In the genomic region with DNA sequence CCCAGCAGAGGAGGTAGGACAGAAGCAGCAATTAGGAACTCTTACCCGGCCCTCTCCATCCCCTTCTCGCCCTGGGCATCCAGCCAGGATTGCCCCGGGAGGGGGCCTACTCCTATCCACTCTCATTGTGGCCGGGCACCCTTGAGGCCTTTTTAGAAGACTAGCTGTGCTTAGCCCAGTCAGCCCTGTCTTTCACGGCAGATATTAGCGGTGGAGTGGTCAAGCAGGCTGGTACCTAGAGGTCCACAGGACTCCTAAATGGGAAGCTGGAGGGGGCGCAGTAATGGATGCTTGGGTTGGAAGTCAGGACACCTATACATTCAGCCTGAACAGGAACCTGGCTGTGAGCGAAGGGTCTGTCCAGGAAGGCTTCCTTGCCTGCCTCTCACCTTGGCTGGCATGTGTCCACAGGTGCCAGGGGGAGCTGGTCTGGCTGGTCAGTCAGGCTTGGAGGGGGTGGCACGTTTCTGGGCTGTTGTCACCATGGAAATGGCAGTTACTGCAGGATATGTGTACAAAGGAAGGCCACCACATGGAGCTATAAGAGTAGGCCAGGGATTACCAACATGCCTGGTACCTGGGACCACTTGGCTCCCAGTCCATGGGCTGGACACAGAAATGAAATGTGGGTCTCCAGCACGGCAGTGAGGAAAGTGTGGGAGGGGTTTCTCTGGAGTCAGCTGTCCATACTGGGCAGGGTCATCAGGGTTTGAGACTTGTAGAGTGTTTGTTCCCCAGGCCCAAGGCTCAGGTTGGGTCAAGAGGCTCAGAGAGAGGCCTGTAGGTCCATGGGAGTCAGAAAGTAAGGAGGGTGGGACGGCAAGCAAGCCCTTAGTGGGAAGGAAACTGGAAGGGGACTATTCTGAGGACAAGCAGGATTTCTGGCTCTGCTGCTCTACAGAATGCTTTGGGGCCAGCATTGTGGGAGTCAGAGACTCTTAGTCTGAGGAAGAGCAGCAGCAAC, we compare ENCODE assay signal across 9 mouse cellular contexts. TPM values are rescaled to one million over a fixed set of nuclear protein-coding genes. Genes with fewer than 3 reads are reported as not detected.
DNase-seq lines count a peak whose midpoint lies in the region; ATAC-seq and TF ChIP-seq lines count a peak whose summit lies in the region.
"Had no signal": no experiment of that assay in that cellular context is flagged by ENCODE, and none has a peak within 500 bp of the region (broad histone marks: within the 10 kb centered on the region; RNA-seq: fewer than 3 reads in every experiment).

No protein-coding gene starts in this region.

- peak overlapping the region; percentile 84 for H3K4me3 ChIP-seq in left cerebral cortex, adult 2 months
- H3K4me3 ChIP-seq in heart, embryonic 11.5 days (ENCODE audit: low read depth, low read length), result peak overlapping the region; percentile 87
- H3K4me3 ChIP-seq in kidney, postnatal 0 days (replicated peaks; ENCODE audit: low read depth, low read length), result peak overlapping the region; percentile 50; the same call in 1 of the 2 replicates
- peak overlapping the region; percentile 75 for H3K4me3 ChIP-seq in midbrain, embryonic 10.5 days

- peak overlapping the region; percentile 93 for H3K27ac ChIP-seq in left cerebral cortex, adult 2 months
- H3K27ac ChIP-seq in heart, embryonic 11.5 days (ENCODE audit: low read depth, low read length), result peak overlapping the region; percentile 97
- peak overlapping the region; percentile 90 for H3K27ac ChIP-seq in kidney, postnatal 0 days
- H3K27ac ChIP-seq in midbrain, embryonic 10.5 days (replicated peaks), result peak overlapping the region; percentile 95

- TF ChIP-seq CTCF in left cerebral cortex, adult 2 months (IDR thresholded peaks at IDR 0.05), result no peak
- peak; percentile 10; the same call in 1 of the 2 replicates for TF ChIP-seq CTCF in kidney, postnatal 0 days (IDR thresholded peaks at IDR 0.05; ENCODE audit: low read depth)

- H3K4me1 ChIP-seq in heart, embryonic 11.5 days (ENCODE audit: control insufficient read depth, insufficient read depth, low read length), result peaks cover 68% of the 10 kb centered on the region
- peaks cover 39% of the 10 kb centered on the region for H3K4me1 ChIP-seq in kidney, postnatal 0 days (replicated peaks; ENCODE audit: insufficient read depth, low read length)
- peaks cover 68% of the 10 kb centered on the region for H3K4me1 ChIP-seq in midbrain, embryonic 10.5 days

- H3K4me2 ChIP-seq in heart, embryonic 11.5 days, result peak overlapping the region; percentile 94
- peak overlapping the region; percentile 79 for H3K4me2 ChIP-seq in kidney, postnatal 0 days (ENCODE audit: low read length)

- WGBS in heart, embryonic 11.5 days (ENCODE audit: insufficient replicate concordance), result 42% methylated on average over 11 of the region's 11 CpGs
- WGBS in kidney, postnatal 0 days, result 44% methylated on average over 11 of the region's 11 CpGs
- WGBS in midbrain, embryonic 10.5 days, result 42% methylated on average over 11 of the region's 11 CpGs

- peaks cover 21% of the 10 kb centered on the region for H3K36me3 ChIP-seq in heart, embryonic 11.5 days (ENCODE audit: control insufficient read depth, insufficient read depth, low read length)
- peaks cover 34% of the 10 kb centered on the region for H3K36me3 ChIP-seq in kidney, postnatal 0 days (ENCODE audit: insufficient read depth, low read length)
- H3K36me3 ChIP-seq in midbrain, embryonic 10.5 days, result peaks cover 62% of the 10 kb centered on the region

- ATAC-seq in heart, embryonic 11.5 days (replicated peaks; ENCODE audit: insufficient number of reproducible peaks, low FRiP score, low TSS enrichment), result no peak
- ATAC-seq in kidney, postnatal 0 days (replicated peaks; ENCODE audit: low FRiP score, low read depth), result peak; percentile 5; the same call in 1 of the 2 replicates

- no peak for DNase-seq in left cerebral cortex, adult 2 months (ENCODE audit: extremely low spot score in 1 of 2, low spot score in 2 of 2)
- DNase-seq in left cerebral cortex, adult 18-20 months (ENCODE audit: low spot score in 2 of 2), result no peak
- no peak for DNase-seq in kidney, postnatal 0 days (ENCODE audit: low spot score)
- DNase-seq in midbrain, embryonic 10.5 days (ENCODE audit: low spot score), result peak; percentile 32
- DNase-seq in frontal cortex, postnatal 25 days (ENCODE audit: low spot score in 2 of 2), result no peak
- no peak for DNase-seq in adrenal gland, adult 18-20 months (ENCODE audit: low spot score in 2 of 2)
- no peak for DNase-seq in adrenal gland, postnatal 4 days (ENCODE audit: low spot score in 2 of 2)

- no peaks in the 10 kb centered on the region for H3K9me3 ChIP-seq in heart, embryonic 11.5 days (replicated peaks; ENCODE audit: control insufficient read depth, low read length)
- no peaks in the 10 kb centered on the region for H3K9me3 ChIP-seq in kidney, postnatal 0 days (replicated peaks; ENCODE audit: low read length)
- H3K9me3 ChIP-seq in midbrain, embryonic 10.5 days (replicated peaks), result no peaks in the 10 kb centered on the region

- H3K9ac ChIP-seq in heart, embryonic 11.5 days (ENCODE audit: low read depth, low read length), result peak overlapping the region; percentile 99; the same call in 1 of the 2 replicates
- no peak overlapping the region for H3K9ac ChIP-seq in kidney, postnatal 0 days (ENCODE audit: low read depth, low read length)

- H3K27me3 ChIP-seq in heart, embryonic 11.5 days (ENCODE audit: control insufficient read depth, insufficient read depth, low read length), result no peaks in the 10 kb centered on the region
- no peaks in the 10 kb centered on the region for H3K27me3 ChIP-seq in kidney, postnatal 0 days (ENCODE audit: insufficient read depth, low read length)
- H3K27me3 ChIP-seq in midbrain, embryonic 10.5 days (ENCODE audit: low read depth, poor library complexity, severe bottlenecking), result peaks cover 24% of the 10 kb centered on the region

- intact Hi-C loops in left cerebral cortex, adult 2 months (cut with DNase I), result no loop called here

RNA-seq across cellular contexts. Expression of gene Crip2, which starts 0.9 kb away (rescaled TPM):
- total RNA-seq in left cerebral cortex, adult 2 months (2021), result 100 to 1,000 TPM; 143 to 148 TPM
- 100 to 1,000 TPM; 142 to 162 TPM for total RNA-seq in left cerebral cortex, adult 18-20 months (2021)
- 1,118 and 1,169 TPM in 2 replicates for polyA plus RNA-seq in heart, embryonic 11.5 days (2014; fragmentation: Nextera tagmentation; extraction: Ambion mirVana)
- polyA plus RNA-seq in kidney, postnatal 0 days (2015; fragmentation: Nextera tagmentation; extraction: Ambion mirVana), result 227 and 239 TPM in 2 replicates
- polyA plus RNA-seq in midbrain, embryonic 10.5 days (2016; fragmentation: Nextera tagmentation; extraction: Ambion mirVana), result 278 and 293 TPM in 2 replicates
- 10 to 100 TPM; 48.1 to 55.6 TPM for total RNA-seq in adrenal gland, adult 18-20 months (2021)
- 100 to 1,000 TPM; 109 to 110 TPM for total RNA-seq in adrenal gland, postnatal 4 days (2021)

RNA-seq across cellular contexts. Expression of gene Crip1, which starts 6.9 kb away (rescaled TPM):
- total RNA-seq in left cerebral cortex, adult 2 months (2021), result 10 to 100 TPM; 14.4 to 15.0 TPM
- 10 to 100 TPM; 14.3 to 15.9 TPM for total RNA-seq in left cerebral cortex, adult 18-20 months (2021)
- polyA plus RNA-seq in heart, embryonic 11.5 days (2014; fragmentation: Nextera tagmentation; extraction: Ambion mirVana), result 525 and 533 TPM in 2 replicates
- polyA plus RNA-seq in kidney, postnatal 0 days (2015; fragmentation: Nextera tagmentation; extraction: Ambion mirVana), result 350 and 357 TPM in 2 replicates
- 80.0 and 96.6 TPM in 2 replicates for polyA plus RNA-seq in midbrain, embryonic 10.5 days (2016; fragmentation: Nextera tagmentation; extraction: Ambion mirVana)
- total RNA-seq in adrenal gland, adult 18-20 months (2021), result 100 to 1,000 TPM in 1 of 2 experiments, 10 to 100 TPM in 1; 52.9 to 106 TPM
- 100 to 1,000 TPM; 129 to 134 TPM for total RNA-seq in adrenal gland, postnatal 4 days (2021)

RNA-seq across cellular contexts. Expression of gene Tedc1, which starts 17.0 kb away (rescaled TPM):
- 1 to 10 TPM; 1.7 to 2.2 TPM for total RNA-seq in left cerebral cortex, adult 2 months (2021)
- total RNA-seq in left cerebral cortex, adult 18-20 months (2021), result 1 to 10 TPM in 1 of 2 experiments, under 1 TPM in 1; 1.00 to 1.4 TPM
- 15.8 and 16.6 TPM in 2 replicates for polyA plus RNA-seq in heart, embryonic 11.5 days (2014; fragmentation: Nextera tagmentation; extraction: Ambion mirVana)
- 14.8 and 16.7 TPM in 2 replicates for polyA plus RNA-seq in kidney, postnatal 0 days (2015; fragmentation: Nextera tagmentation; extraction: Ambion mirVana)
- polyA plus RNA-seq in midbrain, embryonic 10.5 days (2016; fragmentation: Nextera tagmentation; extraction: Ambion mirVana), result 58.0 and 61.3 TPM in 2 replicates
- under 1 TPM; 0.83 to 0.93 TPM for total RNA-seq in adrenal gland, adult 18-20 months (2021)
- total RNA-seq in adrenal gland, postnatal 4 days (2021), result 10 to 100 TPM in 1 of 2 experiments, 1 to 10 TPM in 1; 7.1 to 10.3 TPM

RNA-seq across cellular contexts. Expression of gene Mta1, which starts 41.1 kb away (rescaled TPM):
- 10 to 100 TPM; 72.9 to 76.5 TPM for total RNA-seq in left cerebral cortex, adult 2 months (2021)
- 10 to 100 TPM; 71.5 to 71.9 TPM for total RNA-seq in left cerebral cortex, adult 18-20 months (2021)
- 12.3 and 14.7 TPM in 2 replicates for polyA plus RNA-seq in heart, embryonic 11.5 days (2014; fragmentation: Nextera tagmentation; extraction: Ambion mirVana)
- polyA plus RNA-seq in kidney, postnatal 0 days (2015; fragmentation: Nextera tagmentation; extraction: Ambion mirVana), result 11.5 and 13.2 TPM in 2 replicates
- polyA plus RNA-seq in midbrain, embryonic 10.5 days (2016; fragmentation: Nextera tagmentation; extraction: Ambion mirVana), result 18.3 and 20.5 TPM in 2 replicates
- total RNA-seq in adrenal gland, adult 18-20 months (2021), result 10 to 100 TPM; 61.6 to 89.6 TPM
- 100 to 1,000 TPM; 129 to 138 TPM for total RNA-seq in adrenal gland, postnatal 4 days (2021)

RNA-seq across cellular contexts. Expression of gene Tmem121, which starts 46.5 kb away (rescaled TPM):
- total RNA-seq in left cerebral cortex, adult 2 months (2021), result 10 to 100 TPM; 27.8 to 28.6 TPM
- total RNA-seq in left cerebral cortex, adult 18-20 months (2021), result 10 to 100 TPM; 25.5 to 27.5 TPM
- polyA plus RNA-seq in heart, embryonic 11.5 days (2014; fragmentation: Nextera tagmentation; extraction: Ambion mirVana), result 1.00 and 1.5 TPM in 2 replicates
- polyA plus RNA-seq in kidney, postnatal 0 days (2015; fragmentation: Nextera tagmentation; extraction: Ambion mirVana), result 6.4 and 6.9 TPM in 2 replicates
- polyA plus RNA-seq in midbrain, embryonic 10.5 days (2016; fragmentation: Nextera tagmentation; extraction: Ambion mirVana), result 19.0 and 22.0 TPM in 2 replicates
- 1 to 10 TPM; 5.4 to 7.2 TPM for total RNA-seq in adrenal gland, adult 18-20 months (2021)
- 1 to 10 TPM; 4.8 to 7.3 TPM for total RNA-seq in adrenal gland, postnatal 4 days (2021)
- total RNA-seq: liver, adult 2 months had no signal
- polyA plus RNA-seq: liver, adult 2 months had no signal
